Mouse (Mus musculus): ENCODE measurements around the gene Calr4. TPM values are rescaled to one million over a fixed set of nuclear protein-coding genes. Genes with fewer than 3 reads are reported as not detected.
A peak's percentile ranks its signal among the peaks of the same experiment; 100 is the strongest.

Gene Calr4
- total and polyA plus RNA-seq, 3 experiments, result 0.04 TPM; not detected in 2

DNA sequence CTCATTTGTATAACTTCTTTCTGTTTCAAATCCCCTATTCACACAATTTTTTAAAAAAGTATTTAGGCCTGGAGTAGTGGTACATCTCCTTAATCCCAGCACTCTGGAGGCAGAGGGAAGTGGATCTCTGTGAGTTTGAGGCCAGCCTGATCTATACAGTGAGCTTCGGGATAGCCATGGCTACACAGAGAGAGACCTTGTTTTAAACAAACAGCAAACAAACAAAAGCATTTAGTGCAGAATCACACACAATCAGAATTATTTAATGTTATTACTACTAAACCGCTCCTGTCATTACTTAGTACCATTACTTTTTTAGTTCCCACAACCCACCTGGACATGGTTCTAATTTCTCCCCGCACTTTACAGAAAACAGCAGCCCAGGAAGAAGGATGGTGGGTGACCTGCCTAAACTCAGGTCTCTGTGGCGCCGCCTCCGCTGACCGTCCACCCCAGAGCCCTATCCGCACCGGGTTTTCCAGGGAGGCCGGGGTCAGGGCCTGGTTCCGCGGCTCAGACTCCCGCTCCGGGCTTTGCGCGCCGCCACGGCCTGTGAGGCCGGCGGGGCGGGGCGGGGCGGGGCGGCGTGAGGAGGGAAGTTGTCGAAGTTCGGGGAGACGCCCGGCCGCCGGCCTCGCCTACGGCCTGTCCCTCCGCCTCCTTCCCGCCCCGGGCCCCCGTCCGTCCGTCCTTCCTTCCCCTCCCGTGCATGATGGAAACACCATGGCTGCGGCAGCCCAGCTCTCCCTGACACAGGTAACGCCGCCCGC is 45.6 kb downstream of the Calr4 start, which contains the start of gene Eps15:
Eps15 (plus strand) TSS at position 580 of the 770 bp plus-strand sequence.
- peak within 1 kb of the TSS; percentile 83 to 96 for H3K4me3 ChIP-seq (ENCODE audit: control insufficient read depth in 1 of 2, insufficient read depth in 1 of 2, low read depth in 2 of 2, low read length in 2 of 2)
- peak within 1 kb of the TSS; percentile 32 for H3K27ac ChIP-seq (ENCODE audit: control insufficient read depth, low read depth, low read length)
- H3K27me3 ChIP-seq (ENCODE audit: control insufficient read depth in 1 of 2, insufficient read depth in 2 of 2, low read length in 2 of 2), result no peaks in the 10 kb centered on the region
- H3K36me3 ChIP-seq (ENCODE audit: control insufficient read depth in 1 of 2, insufficient read depth in 2 of 2, low read length in 2 of 2), result peaks cover 0 to 18% of the 10 kb centered on the region in 2 experiments; a peak in 2 of 4 replicates
- peak; percentile 94 for DNase-seq (ENCODE audit: low read depth, low spot score)
- peaks cover 11% of the 10 kb centered on the region in 2 experiments for H3K4me1 ChIP-seq (ENCODE audit: control insufficient read depth in 1 of 2, insufficient read depth in 2 of 2, low read length in 2 of 2)
- H3K79me2 ChIP-seq (ENCODE audit: control insufficient read depth, insufficient read depth, low read length, poor library complexity), result peaks cover 20% of the 10 kb centered on the region
- TF ChIP-seq RAD21 (IDR thresholded peaks at IDR 0.05; ENCODE audit: low read depth, low read length) (no peak), MYB (IDR thresholded peaks at IDR 0.05; ENCODE audit: low read depth, low read length) (no peak), MXI1 (IDR thresholded peaks at IDR 0.05; ENCODE audit: low read depth, low read length) (no peak), KAT2A (conservative IDR thresholded peaks at IDR 0.05; ENCODE audit: low read depth, low read length) (no peak), ZNF384 (IDR thresholded peaks at IDR 0.05; ENCODE audit: low read depth, low read length) (0 out of 2 replicates have a peak, but pooled peaks have one; percentile 2), TCF12 (IDR thresholded peaks at IDR 0.05; ENCODE audit: low read depth, low read length) (0 out of 2 replicates have a peak, but pooled peaks have one; percentile 11), GABPA (IDR thresholded peaks at IDR 0.05; ENCODE audit: low read depth, low read length) (no peak), POLR2A (IDR thresholded peaks at IDR 0.05; ENCODE audit: control insufficient read depth in 1 of 2, insufficient read depth in 1 of 2, low read depth in 1 of 2, low read length in 2 of 2, poor library complexity in 1 of 2) (peak; percentile 49 to 68; a peak in 2 of 4 replicates), MAZ (IDR thresholded peaks at IDR 0.05; ENCODE audit: low read depth, low read length) (peak; percentile 48; the same call in 1 of the 2 replicates), BHLHE40 (IDR thresholded peaks at IDR 0.05; ENCODE audit: borderline replicate concordance, low read depth, low read length) (no peak), POLR2AphosphoS5 (IDR thresholded peaks at IDR 0.05; ENCODE audit: borderline replicate concordance, low read depth, low read length) (no peak), ELF1 (IDR thresholded peaks at IDR 0.05; ENCODE audit: low read depth, low read length) (peak; percentile 51), SIN3A (IDR thresholded peaks at IDR 0.05; ENCODE audit: low read length) (peak; percentile 89), NELFE (IDR thresholded peaks at IDR 0.05; ENCODE audit: low read depth, low read length) (peak; percentile 66), HCFC1 (IDR thresholded peaks at IDR 0.05; ENCODE audit: low read depth, low read length) (peak; percentile 79), NRF1 (IDR thresholded peaks at IDR 0.05; ENCODE audit: insufficient read depth, low read depth, low read length, poor library complexity, severe bottlenecking) (0 out of 2 replicates have a peak, but pooled peaks have one; percentile 3), CTCF (IDR thresholded peaks at IDR 0.05 in 2 of 3, conservative IDR thresholded peaks at IDR 0.05 in 1 of 3; ENCODE audit: control insufficient read depth in 1 of 3, insufficient read depth in 1 of 3, low read depth in 2 of 3, low read length in 3 of 3, poor library complexity in 1 of 3, severe bottlenecking in 1 of 3) (peak in 1 of 3 experiments; percentile 8; a peak in 1 of 6 replicates), UBTF (IDR thresholded peaks at IDR 0.05; ENCODE audit: borderline replicate concordance, insufficient read depth, low read depth, low read length) (0 out of 2 replicates have a peak, but pooled peaks have one; percentile 39), ZKSCAN1 (IDR thresholded peaks at IDR 0.05; ENCODE audit: low read depth, low read length) (no peak)
- H3K9ac ChIP-seq (ENCODE audit: control insufficient read depth, low read depth, low read length, poor library complexity, severe bottlenecking), result peak within 1 kb of the TSS; percentile 95
- H3K9me3 ChIP-seq (replicated peaks; ENCODE audit: insufficient read depth, low read length), result no peaks in the 10 kb centered on the region

Data from MEL (cell line).